Mouse (Mus musculus) cerebellum, adult 9-11 months (tissue): ENCODE results near the gene Zfp119b.
A peak's percentile ranks its signal among the peaks of the same experiment; 100 is the strongest.

Source experiments
- DNase-seq: peaks from one replicate; pipeline ENCODE4 v3.0.0; 2022

The Zfp119b gene

GRCm38 (mm10) chr17:55949400-55949799 is at the start of gene Zfp119b:
TSS of gene Zfp119b (minus strand) at chr17:55949500.
- no peak for DNase-seq

- DNase-seq = no peak
These were observed 46.7 kb upstream of the Zfp119b start for GRCm38 (mm10) chr17:55996007-55996406.

GRCm38 (mm10) chr17:55990278-55990898 is 41.1 kb upstream of the Zfp119b start:
- DNase-seq = no peak

GRCm38 (mm10) chr17:55986030-55986961 is 37.0 kb upstream of the Zfp119b start, which contains the start of gene Fsd1:
TSS of gene Fsd1 (plus strand) at chr17:55986509.
- peak; percentile 90 for DNase-seq

- DNase-seq = no peak
These were observed 28.0 kb upstream of the Zfp119b start for GRCm38 (mm10) chr17:55977301-55977700.

GRCm38 (mm10) chr17:55976255-55976862 is 27.1 kb upstream of the Zfp119b start:
- peak; percentile 87 for DNase-seq

GRCm38 (mm10) chr17:55971453-55971852 is 22.2 kb upstream of the Zfp119b start:
- DNase-seq = peak; percentile 54

GRCm38 (mm10) chr17:55969966-55970891 is 20.9 kb upstream of the Zfp119b start, which contains the start of gene Shd:
TSS of gene Shd (plus strand) at chr17:55970467.
- DNase-seq = peak; percentile 74

GRCm38 (mm10) chr17:55969560-55969959 is 20.3 kb upstream of the Zfp119b start:
- no peak for DNase-seq

- peak; percentile 55 for DNase-seq
These were observed 18.9 kb upstream of the Zfp119b start for GRCm38 (mm10) chr17:55968210-55968609.

- DNase-seq = peak; percentile 55
These were observed 17.9 kb upstream of the Zfp119b start for GRCm38 (mm10) chr17:55967186-55967585.

GRCm38 (mm10) chr17:55964996-55965395 is 15.7 kb upstream of the Zfp119b start:
- no peak for DNase-seq

GRCm38 (mm10) chr17:55964496-55964895 is 15.2 kb upstream of the Zfp119b start:
- peak; percentile 36 for DNase-seq

GRCm38 (mm10) chr17:55963171-55963570 is 13.9 kb upstream of the Zfp119b start:
- peak; percentile 32 for DNase-seq

GRCm38 (mm10) chr17:55961631-55962030 is 12.3 kb upstream of the Zfp119b start:
- DNase-seq = peak; percentile 48

GRCm38 (mm10) chr17:55960791-55961190 is 11.5 kb upstream of the Zfp119b start:
- DNase-seq = peak; percentile 61

GRCm38 (mm10) chr17:55959946-55960740 is 10.8 kb upstream of the Zfp119b start:
- DNase-seq = peak; percentile 70

GRCm38 (mm10) chr17:55958918-55959728 is 9.8 kb upstream of the Zfp119b start, which contains the start of gene Yju2:
TSS of gene Yju2 (plus strand) at chr17:55959099.
- peak; percentile 95 for DNase-seq

- DNase-seq = peak; percentile 57
These were observed 9.2 kb upstream of the Zfp119b start for GRCm38 (mm10) chr17:55958584-55958886.
